Comparison of ENCODE assay signal across 8 mouse cellular contexts in the genomic region with DNA sequence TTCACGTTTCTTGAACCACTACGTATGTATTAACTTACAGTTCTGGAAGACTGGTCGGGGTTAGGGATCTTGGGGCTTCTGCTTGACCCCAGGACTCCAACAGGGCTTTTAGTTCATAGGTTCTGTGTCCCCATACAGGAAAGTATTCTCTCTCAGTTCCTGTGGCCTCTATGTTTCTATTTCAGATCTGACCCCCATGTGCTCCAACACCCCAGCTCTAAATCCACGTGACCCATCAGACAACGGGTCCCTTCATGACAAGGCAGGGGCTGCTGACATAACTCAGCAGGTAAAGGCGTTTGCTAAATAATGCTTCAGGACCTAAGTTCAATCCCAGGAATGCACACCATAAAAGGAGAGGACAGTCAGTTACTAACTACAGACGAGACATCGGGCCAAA. TPM values are rescaled to one million over a fixed set of nuclear protein-coding genes. Genes with fewer than 3 reads are reported as not detected.
DNase-seq lines count a peak whose midpoint lies in the region; ATAC-seq and TF ChIP-seq lines count a peak whose summit lies in the region.

No protein-coding gene starts in this region.

- 75% methylated on average over 8 of the region's 8 CpGs for WGBS in lung, embryonic 14.5 days
- 85% methylated on average over 8 of the region's 8 CpGs for WGBS in limb, embryonic 10.5 days
- WGBS in neural tube, embryonic 15.5 days, result 86% methylated on average over 8 of the region's 8 CpGs

- H3K4me1 ChIP-seq in lung, embryonic 14.5 days (ENCODE audit: insufficient read depth), result peaks cover 26% of the 10 kb centered on the region
- peaks cover 62% of the 10 kb centered on the region for H3K4me1 ChIP-seq in limb, embryonic 10.5 days
- H3K4me1 ChIP-seq in neural tube, embryonic 15.5 days, result peaks cover 61% of the 10 kb centered on the region

- H3K9me3 ChIP-seq in lung, embryonic 14.5 days (ENCODE audit: low read depth, low read length), result no peaks in the 10 kb centered on the region
- H3K9me3 ChIP-seq in limb, embryonic 10.5 days (replicated peaks), result no peaks in the 10 kb centered on the region
- H3K9me3 ChIP-seq in neural tube, embryonic 15.5 days (replicated peaks), result no peaks in the 10 kb centered on the region

- H3K4me2 ChIP-seq in lung, embryonic 14.5 days, result peak overlapping the region; percentile 86
- H3K4me2 ChIP-seq in neural tube, embryonic 15.5 days, result peak overlapping the region; percentile 95

- no peak overlapping the region for H3K27ac ChIP-seq in lung, embryonic 14.5 days (ENCODE audit: low read depth)
- H3K27ac ChIP-seq in limb, embryonic 10.5 days, result no peak overlapping the region
- H3K27ac ChIP-seq in neural tube, embryonic 15.5 days (replicated peaks), result no peak overlapping the region

- no peak for ATAC-seq in lung, embryonic 14.5 days (ENCODE audit: insufficient read depth)
- ATAC-seq in neural tube, embryonic 15.5 days (ENCODE audit: low FRiP score), result no peak

- peaks cover 19% of the 10 kb centered on the region for H3K36me3 ChIP-seq in lung, embryonic 14.5 days (ENCODE audit: insufficient read depth)
- peaks cover 35% of the 10 kb centered on the region for H3K36me3 ChIP-seq in limb, embryonic 10.5 days
- H3K36me3 ChIP-seq in neural tube, embryonic 15.5 days, result peaks cover 8% of the 10 kb centered on the region

- H3K27me3 ChIP-seq in lung, embryonic 14.5 days (ENCODE audit: insufficient read depth, low read length), result no peaks in the 10 kb centered on the region
- H3K27me3 ChIP-seq in limb, embryonic 10.5 days (ENCODE audit: low read depth, poor library complexity, severe bottlenecking), result peaks cover 16% of the 10 kb centered on the region
- H3K27me3 ChIP-seq in neural tube, embryonic 15.5 days (replicated peaks), result no peaks in the 10 kb centered on the region

- peak overlapping the region; percentile 82 for H3K4me3 ChIP-seq in lung, embryonic 14.5 days (ENCODE audit: low read depth, low read length)
- peak overlapping the region; percentile 76 for H3K4me3 ChIP-seq in limb, embryonic 10.5 days
- H3K4me3 ChIP-seq in neural tube, embryonic 15.5 days (replicated peaks), result peak overlapping the region; percentile 93

- peak; percentile 24 for DNase-seq in cerebellum, adult 11 months
- no peak for DNase-seq in cerebellum, postnatal 4 days (ENCODE audit: low spot score in 2 of 2)
- DNase-seq in lung, embryonic 14.5 days, result no peak
- DNase-seq in lung, postnatal 14 days, result no peak
- no peak for DNase-seq in limb, embryonic 10.5 days (ENCODE audit: low spot score)
- DNase-seq in layer of hippocampus, postnatal 14 days (ENCODE audit: low spot score in 2 of 2), result no peak
- no peak for DNase-seq in layer of hippocampus, postnatal 36 days

- no peak for TF ChIP-seq CTCF in lung, embryonic 14.5 days (IDR thresholded peaks at IDR 0.05; ENCODE audit: low read depth)

- H3K9ac ChIP-seq in lung, embryonic 14.5 days, result peak overlapping the region; percentile 68; the same call in 1 of the 2 replicates
- peak overlapping the region; percentile 57 for H3K9ac ChIP-seq in neural tube, embryonic 15.5 days (replicated peaks)

RNA-seq across cellular contexts. Expression of a gene that starts 1.0 kb away (rescaled TPM):
- 134 and 135 TPM in 2 replicates for polyA plus RNA-seq in lung, embryonic 14.5 days (2014; fragmentation: Nextera tagmentation; extraction: Ambion mirVana)
- polyA plus RNA-seq in limb, embryonic 10.5 days (2016; fragmentation: Nextera tagmentation; extraction: Ambion mirVana), result 231 and 263 TPM in 2 replicates
- polyA plus RNA-seq in neural tube, embryonic 15.5 days (2015; fragmentation: Nextera tagmentation; extraction: Ambion mirVana), result 181 and 182 TPM in 2 replicates
- total RNA-seq in layer of hippocampus, postnatal 14 days (2021), result 10 to 100 TPM; 52.6 to 62.7 TPM
- 10 to 100 TPM; 49.6 to 52.1 TPM for total RNA-seq in layer of hippocampus, postnatal 36 days (2021)

RNA-seq across cellular contexts. Expression of a gene that starts 2.3 kb away (rescaled TPM):
- polyA plus RNA-seq in lung, embryonic 14.5 days (2014; fragmentation: Nextera tagmentation; extraction: Ambion mirVana), result 36.6 and 47.8 TPM in 2 replicates
- 61.5 and 75.1 TPM in 2 replicates for polyA plus RNA-seq in limb, embryonic 10.5 days (2016; fragmentation: Nextera tagmentation; extraction: Ambion mirVana)
- polyA plus RNA-seq in neural tube, embryonic 15.5 days (2015; fragmentation: Nextera tagmentation; extraction: Ambion mirVana), result 160 and 192 TPM in 2 replicates
- total RNA-seq in layer of hippocampus, postnatal 14 days (2021), result 100 to 1,000 TPM; 179 to 181 TPM
- total RNA-seq in layer of hippocampus, postnatal 36 days (2021), result 100 to 1,000 TPM; 274 to 278 TPM

RNA-seq across cellular contexts. Expression of a gene that starts 3.3 kb away (rescaled TPM):
- 101 and 111 TPM in 2 replicates for polyA plus RNA-seq in lung, embryonic 14.5 days (2014; fragmentation: Nextera tagmentation; extraction: Ambion mirVana)
- polyA plus RNA-seq in limb, embryonic 10.5 days (2016; fragmentation: Nextera tagmentation; extraction: Ambion mirVana), result 130 and 138 TPM in 2 replicates
- 223 and 252 TPM in 2 replicates for polyA plus RNA-seq in neural tube, embryonic 15.5 days (2015; fragmentation: Nextera tagmentation; extraction: Ambion mirVana)
- total RNA-seq in layer of hippocampus, postnatal 14 days (2021), result 100 to 1,000 TPM; 104 to 110 TPM
- total RNA-seq in layer of hippocampus, postnatal 36 days (2021), result 10 to 100 TPM; 87.6 to 93.5 TPM

RNA-seq across cellular contexts. Expression of a gene that starts 20.0 kb away (rescaled TPM):
- polyA plus RNA-seq in lung, embryonic 14.5 days (2014; fragmentation: Nextera tagmentation; extraction: Ambion mirVana), result 2.4 and 3.1 TPM in 2 replicates
- polyA plus RNA-seq in limb, embryonic 10.5 days (2016; fragmentation: Nextera tagmentation; extraction: Ambion mirVana), result 2.7 and 3.5 TPM in 2 replicates
- polyA plus RNA-seq in neural tube, embryonic 15.5 days (2015; fragmentation: Nextera tagmentation; extraction: Ambion mirVana), result 5.7 and 6.8 TPM in 2 replicates
- 10 to 100 TPM; 60.1 to 62.4 TPM for total RNA-seq in layer of hippocampus, postnatal 14 days (2021)
- 10 to 100 TPM; 54.3 to 55.1 TPM for total RNA-seq in layer of hippocampus, postnatal 36 days (2021)

RNA-seq across cellular contexts. Expression of a gene that starts 22.2 kb away (rescaled TPM):
- 7.6 and 9.6 TPM in 2 replicates for polyA plus RNA-seq in lung, embryonic 14.5 days (2014; fragmentation: Nextera tagmentation; extraction: Ambion mirVana)
- 26.8 and 28.2 TPM in 2 replicates for polyA plus RNA-seq in limb, embryonic 10.5 days (2016; fragmentation: Nextera tagmentation; extraction: Ambion mirVana)
- polyA plus RNA-seq in neural tube, embryonic 15.5 days (2015; fragmentation: Nextera tagmentation; extraction: Ambion mirVana), result 15.4 and 17.1 TPM in 2 replicates
- total RNA-seq in layer of hippocampus, postnatal 14 days (2021), result 10 to 100 TPM; 30.6 to 33.3 TPM
- 10 to 100 TPM; 31.7 to 33.3 TPM for total RNA-seq in layer of hippocampus, postnatal 36 days (2021)
